Mouse (Mus musculus): ENCODE measurements around the gene Cep131. TPM values are rescaled to one million over a fixed set of nuclear protein-coding genes. Genes with fewer than 3 reads are reported as not detected.

Gene Cep131
- polyA plus RNA-seq, 1 experiment from 2014 or later, result 11.6 TPM

DNA sequence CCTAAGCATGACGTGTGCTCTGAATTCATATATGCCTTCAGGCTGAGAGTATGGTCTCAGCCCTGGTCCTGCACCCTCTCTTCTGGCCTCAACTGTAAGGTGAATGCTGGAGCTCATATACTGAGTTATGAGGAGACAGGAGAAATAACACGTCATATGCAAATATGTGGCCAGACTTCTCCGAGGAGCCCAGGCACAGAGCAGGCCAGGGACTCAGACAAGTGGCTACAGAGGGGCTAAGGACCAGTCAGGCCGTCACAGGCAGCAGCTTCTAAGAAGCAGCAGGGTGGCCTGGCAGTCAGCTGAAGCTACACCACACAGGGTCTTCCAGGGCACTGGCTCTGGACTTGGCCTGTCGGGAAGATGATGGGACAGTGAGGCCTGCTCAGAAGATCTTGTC is 23.3 kb downstream of the Cep131 start:
- 90% methylated on average over 5 of the region's 5 CpGs for WGBS
- Histone ChIP-seq H3K27me3 (ENCODE audit: control insufficient read depth, insufficient read depth, low read length) (no peaks in the 10 kb centered on the region), H3K9ac (ENCODE audit: low read length) (no peak overlapping the region), H3K4me1 (ENCODE audit: control insufficient read depth in 2 of 2, insufficient read depth in 2 of 2, low read length in 2 of 2) (peaks cover 5 to 6% of the 10 kb centered on the region in 2 experiments; a peak in 1 of 4 replicates), H3K4me2 (ENCODE audit: low read length) (no peak overlapping the region), H3K36me3 (ENCODE audit: control insufficient read depth, insufficient read depth, low read length) (peaks cover 35% of the 10 kb centered on the region), H3K27ac (replicated peaks in 1 of 2; ENCODE audit: control insufficient read depth in 1 of 2, insufficient read depth in 1 of 2, low read depth in 2 of 2, low read length in 2 of 2) (no peak overlapping the region), H3K4me3 (ENCODE audit: control insufficient read depth in 1 of 2, insufficient read depth in 1 of 2, low read depth in 1 of 2, low read length in 2 of 2) (no peak overlapping the region), H3K9me3 (ENCODE audit: control insufficient read depth, low read length) (no peaks in the 10 kb centered on the region)
- no peak for ATAC-seq (ENCODE audit: insufficient number of reproducible peaks, insufficient read depth, low FRiP score, low read depth)

DNA sequence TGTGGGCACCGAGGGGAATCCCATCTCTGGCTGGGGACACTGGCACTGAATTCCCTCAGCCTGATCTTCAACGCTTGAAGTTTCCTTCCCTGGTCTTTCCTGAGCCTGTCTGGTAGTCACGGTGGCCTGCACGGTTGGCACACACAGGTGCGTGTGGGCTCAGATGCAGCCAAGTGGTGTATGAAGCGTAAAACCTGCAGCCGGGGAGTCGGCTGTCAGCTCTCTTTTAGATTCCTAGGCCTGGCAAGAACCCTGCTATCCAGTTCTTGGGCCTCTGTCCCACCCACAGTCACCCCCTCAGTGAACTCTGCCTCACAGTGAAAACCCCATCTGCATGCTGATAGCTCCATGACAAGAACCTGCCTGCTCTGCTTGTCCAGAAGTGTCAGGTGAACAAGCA is 26.0 kb downstream of the Cep131 start:
- H3K27ac ChIP-seq (replicated peaks in 1 of 2; ENCODE audit: control insufficient read depth in 1 of 2, insufficient read depth in 1 of 2, low read depth in 2 of 2, low read length in 2 of 2), result no peak overlapping the region
- no peak overlapping the region for H3K9ac ChIP-seq (ENCODE audit: low read length)
- no peak overlapping the region for H3K4me2 ChIP-seq (ENCODE audit: low read length)
- H3K9me3 ChIP-seq (ENCODE audit: control insufficient read depth, low read length), result no peaks in the 10 kb centered on the region
- H3K36me3 ChIP-seq (ENCODE audit: control insufficient read depth, insufficient read depth, low read length), result peaks cover 20% of the 10 kb centered on the region
- no peak overlapping the region for H3K4me3 ChIP-seq (ENCODE audit: control insufficient read depth in 1 of 2, insufficient read depth in 1 of 2, low read depth in 1 of 2, low read length in 2 of 2)
- ATAC-seq (ENCODE audit: insufficient number of reproducible peaks, insufficient read depth, low FRiP score, low read depth), result no peak
- H3K4me1 ChIP-seq (ENCODE audit: control insufficient read depth in 2 of 2, insufficient read depth in 2 of 2, low read length in 2 of 2), result peaks cover 2 to 5% of the 10 kb centered on the region in 2 experiments; a peak in 2 of 4 replicates
- no peaks in the 10 kb centered on the region for H3K27me3 ChIP-seq (ENCODE audit: control insufficient read depth, insufficient read depth, low read length)
- 83% methylated on average over 8 of the region's 8 CpGs for WGBS

DNA sequence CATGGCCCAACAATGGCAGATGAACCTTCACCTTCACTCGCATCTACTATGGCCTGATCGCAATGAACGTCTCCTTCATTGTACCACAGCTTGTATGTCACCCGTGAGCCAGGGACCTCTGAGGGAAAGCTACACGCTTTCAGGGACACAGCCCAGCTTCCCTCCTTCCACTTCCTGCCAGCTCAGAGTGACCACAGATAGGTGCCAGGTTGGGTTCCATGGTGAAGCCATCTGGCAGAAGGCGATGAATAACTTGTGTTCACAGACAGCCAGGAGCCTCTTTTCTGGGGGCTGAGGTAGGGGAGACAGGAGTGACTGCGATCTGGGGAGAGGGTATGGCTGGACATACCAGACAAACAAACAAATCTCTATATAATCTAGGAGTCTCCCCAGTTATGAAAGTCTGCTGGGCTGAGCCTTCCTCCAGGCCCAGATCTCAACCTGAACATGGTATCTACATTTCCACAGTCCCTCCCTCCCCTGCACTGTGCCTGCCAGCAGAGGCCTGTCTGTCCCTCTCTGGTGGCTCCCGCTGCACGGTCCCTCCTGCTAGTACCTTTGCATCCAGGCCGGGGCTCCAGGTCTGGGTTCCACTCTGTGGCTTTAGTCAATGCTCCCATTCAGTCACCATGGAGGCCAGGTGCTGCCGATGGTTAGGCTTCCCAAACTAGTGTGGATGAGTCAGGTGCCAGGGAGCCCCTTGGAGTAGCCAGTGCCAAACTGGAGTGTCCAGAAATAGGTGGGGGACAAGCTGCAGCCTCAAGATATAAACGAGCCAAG is 30.5 kb downstream of the Cep131 start:
- Histone ChIP-seq H3K27ac (replicated peaks in 1 of 2; ENCODE audit: control insufficient read depth in 1 of 2, insufficient read depth in 1 of 2, low read depth in 2 of 2, low read length in 2 of 2) (no peak overlapping the region), H3K27me3 (ENCODE audit: control insufficient read depth, insufficient read depth, low read length) (no peaks in the 10 kb centered on the region), H3K4me1 (ENCODE audit: control insufficient read depth in 2 of 2, insufficient read depth in 2 of 2, low read length in 2 of 2) (peaks cover 10 to 19% of the 10 kb centered on the region in 2 experiments), H3K36me3 (ENCODE audit: control insufficient read depth, insufficient read depth, low read length) (no peaks in the 10 kb centered on the region), H3K9me3 (ENCODE audit: control insufficient read depth, low read length) (no peaks in the 10 kb centered on the region), H3K4me3 (ENCODE audit: control insufficient read depth in 1 of 2, insufficient read depth in 1 of 2, low read depth in 1 of 2, low read length in 2 of 2) (no peak overlapping the region), H3K4me2 (ENCODE audit: low read length) (no peak overlapping the region), H3K9ac (ENCODE audit: low read length) (no peak overlapping the region)
- no peak for ATAC-seq (ENCODE audit: insufficient number of reproducible peaks, insufficient read depth, low FRiP score, low read depth)
- WGBS, result 80% methylated on average over 12 of the region's 12 CpGs

DNA sequence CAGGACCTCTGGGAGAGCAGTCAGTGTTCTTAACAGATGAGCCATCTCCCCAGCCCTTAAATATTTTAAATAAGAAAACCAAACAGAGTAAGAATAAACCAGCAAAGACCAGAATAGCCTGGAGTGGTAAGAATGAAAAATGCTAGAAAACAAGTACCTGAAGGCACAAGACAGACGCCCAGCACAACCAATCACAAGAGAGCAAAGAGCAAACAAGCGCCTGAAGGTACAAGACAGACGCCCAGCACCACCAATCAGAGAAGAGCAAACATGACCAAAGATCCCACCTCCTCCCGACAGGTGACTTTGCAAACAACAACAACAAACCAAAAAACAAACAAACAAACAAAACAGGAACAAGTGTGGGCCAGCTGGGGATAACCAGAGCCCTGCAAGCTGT is 32.8 kb downstream of the Cep131 start:
- 88% methylated on average over 4 of the region's 4 CpGs for WGBS
- H3K9me3 ChIP-seq (ENCODE audit: control insufficient read depth, low read length), result no peaks in the 10 kb centered on the region

DNA sequence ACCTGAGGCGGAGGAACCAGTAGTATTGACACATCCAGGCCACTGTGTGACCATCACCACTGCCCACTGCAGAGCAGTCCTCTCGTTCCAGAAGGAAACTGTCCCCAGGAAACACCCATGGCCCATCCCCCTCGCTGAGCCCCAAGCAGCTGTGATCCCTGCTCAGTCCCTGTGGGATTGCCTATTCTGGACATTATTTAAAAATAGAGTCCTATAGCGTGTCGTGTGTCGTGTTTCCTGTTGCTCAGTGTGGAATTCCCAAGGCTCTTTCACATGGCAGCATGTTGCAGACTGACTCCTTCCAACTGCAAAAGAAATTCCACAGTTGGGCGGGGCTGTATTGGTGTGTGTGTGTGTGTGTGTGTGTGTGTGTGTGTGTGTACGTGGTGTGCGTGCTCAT is 34.4 kb downstream of the Cep131 start:
- peaks cover 20% of the 10 kb centered on the region for H3K27me3 ChIP-seq (ENCODE audit: control insufficient read depth, insufficient read depth, low read length)
- H3K4me3 ChIP-seq (ENCODE audit: control insufficient read depth in 1 of 2, insufficient read depth in 1 of 2, low read depth in 1 of 2, low read length in 2 of 2), result no peak overlapping the region
- no peak for ATAC-seq (ENCODE audit: insufficient number of reproducible peaks, insufficient read depth, low FRiP score, low read depth)
- no peak overlapping the region for H3K27ac ChIP-seq (replicated peaks in 1 of 2; ENCODE audit: control insufficient read depth in 1 of 2, insufficient read depth in 1 of 2, low read depth in 2 of 2, low read length in 2 of 2)
- no peak overlapping the region for H3K4me2 ChIP-seq (ENCODE audit: low read length)
- WGBS, result 47% methylated on average over 9 of the region's 9 CpGs
- H3K36me3 ChIP-seq (ENCODE audit: control insufficient read depth, insufficient read depth, low read length), result no peaks in the 10 kb centered on the region
- no peaks in the 10 kb centered on the region for H3K9me3 ChIP-seq (ENCODE audit: control insufficient read depth, low read length)
- H3K4me1 ChIP-seq (ENCODE audit: control insufficient read depth in 2 of 2, insufficient read depth in 2 of 2, low read length in 2 of 2), result peaks cover 19 to 27% of the 10 kb centered on the region in 2 experiments
- H3K9ac ChIP-seq (ENCODE audit: low read length), result peak overlapping the region; percentile 27; the same call in 1 of the 2 replicates

More for the DNA sequence above, 32.8 kb downstream of the Cep131 start:
- H3K4me3 ChIP-seq (ENCODE audit: control insufficient read depth in 1 of 2, insufficient read depth in 1 of 2, low read depth in 1 of 2, low read length in 2 of 2), result no peak overlapping the region
- H3K4me2 ChIP-seq (ENCODE audit: low read length), result no peak overlapping the region
- H3K27ac ChIP-seq (replicated peaks in 1 of 2; ENCODE audit: control insufficient read depth in 1 of 2, insufficient read depth in 1 of 2, low read depth in 2 of 2, low read length in 2 of 2), result no peak overlapping the region
- H3K27me3 ChIP-seq (ENCODE audit: control insufficient read depth, insufficient read depth, low read length), result peaks cover 4% of the 10 kb centered on the region
- no peak for ATAC-seq (ENCODE audit: insufficient number of reproducible peaks, insufficient read depth, low FRiP score, low read depth)
- no peaks in the 10 kb centered on the region for H3K36me3 ChIP-seq (ENCODE audit: control insufficient read depth, insufficient read depth, low read length)
- no peak overlapping the region for H3K9ac ChIP-seq (ENCODE audit: low read length)
- peaks cover 13 to 20% of the 10 kb centered on the region in 2 experiments for H3K4me1 ChIP-seq (ENCODE audit: control insufficient read depth in 2 of 2, insufficient read depth in 2 of 2, low read length in 2 of 2)

DNA sequence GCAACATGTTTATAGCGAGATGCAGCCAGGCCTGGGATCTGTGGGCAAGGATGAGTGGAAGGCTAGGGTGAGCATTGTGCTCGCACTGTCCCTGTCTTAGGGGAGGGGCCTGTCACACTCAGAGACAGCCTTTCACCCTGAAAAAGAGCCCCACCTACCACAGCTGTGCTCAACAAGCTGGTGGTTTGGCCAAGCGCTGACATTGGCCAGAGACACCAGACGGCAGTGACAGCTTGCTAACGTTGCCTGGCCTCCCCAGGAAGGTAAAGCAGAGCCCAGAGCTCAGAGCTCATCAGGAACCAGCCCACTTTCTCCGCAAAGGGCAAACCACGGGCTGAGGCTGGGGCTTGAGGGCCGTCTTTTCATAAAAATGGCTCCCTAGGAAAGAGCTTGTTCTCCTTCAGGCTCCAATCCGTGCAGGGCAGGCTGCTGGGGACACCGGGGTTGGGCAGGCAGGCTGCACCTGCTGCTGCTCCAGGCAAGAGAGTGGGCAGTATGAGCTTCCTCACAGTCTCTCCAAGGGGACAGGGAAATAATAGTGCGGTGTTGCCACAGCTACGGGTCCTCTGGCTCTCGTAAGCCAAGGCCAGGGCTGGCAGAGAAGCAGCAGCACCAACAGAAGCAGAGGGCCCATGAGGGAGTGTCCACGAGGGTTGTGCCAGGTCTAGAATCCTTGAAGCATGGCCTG is 35.4 kb downstream of the Cep131 start:
- peak overlapping the region; percentile 27; the same call in 1 of the 2 replicates for H3K9ac ChIP-seq (ENCODE audit: low read length)
- no peaks in the 10 kb centered on the region for H3K9me3 ChIP-seq (ENCODE audit: control insufficient read depth, low read length)
- H3K36me3 ChIP-seq (ENCODE audit: control insufficient read depth, insufficient read depth, low read length), result no peaks in the 10 kb centered on the region
- 36% methylated on average over 14 of the region's 14 CpGs for WGBS
- H3K27ac ChIP-seq (replicated peaks in 1 of 2; ENCODE audit: control insufficient read depth in 1 of 2, insufficient read depth in 1 of 2, low read depth in 2 of 2, low read length in 2 of 2), result 0 out of 4 replicates have a peak overlapping the region, but pooled peaks of 1 of the 2 experiments have one; percentile 4
- H3K4me2 ChIP-seq (ENCODE audit: low read length), result no peak overlapping the region
- no peak overlapping the region for H3K4me3 ChIP-seq (ENCODE audit: control insufficient read depth in 1 of 2, insufficient read depth in 1 of 2, low read depth in 1 of 2, low read length in 2 of 2)
- peaks cover 30% of the 10 kb centered on the region for H3K27me3 ChIP-seq (ENCODE audit: control insufficient read depth, insufficient read depth, low read length)
- peaks cover 19 to 32% of the 10 kb centered on the region in 2 experiments for H3K4me1 ChIP-seq (ENCODE audit: control insufficient read depth in 2 of 2, insufficient read depth in 2 of 2, low read length in 2 of 2)
- ATAC-seq (ENCODE audit: insufficient number of reproducible peaks, insufficient read depth, low FRiP score, low read depth), result 0 out of 2 replicates have a peak, but pooled peaks have one; percentile 36

DNA sequence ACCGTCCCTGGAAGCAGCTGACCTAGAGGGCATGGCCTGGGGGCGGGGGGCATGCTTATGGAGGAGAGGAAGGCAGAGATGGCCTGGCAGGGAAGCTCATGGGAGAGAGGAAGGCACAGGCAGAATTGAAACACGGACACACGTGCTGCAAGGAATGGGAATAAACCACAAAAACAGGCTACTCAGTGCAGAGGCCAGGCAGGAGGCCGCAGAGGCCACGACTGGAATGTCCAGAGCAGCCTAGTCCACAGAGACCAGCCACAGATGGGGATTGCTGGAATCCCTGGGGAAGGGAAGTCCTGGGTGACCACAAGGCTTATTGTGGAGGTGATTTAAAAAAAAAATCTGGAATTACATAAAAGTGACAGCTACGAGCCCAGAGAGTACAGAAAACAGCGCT is 37.6 kb downstream of the Cep131 start:
- Histone ChIP-seq H3K36me3 (ENCODE audit: control insufficient read depth, insufficient read depth, low read length) (no peaks in the 10 kb centered on the region), H3K4me3 (ENCODE audit: control insufficient read depth in 1 of 2, insufficient read depth in 1 of 2, low read depth in 1 of 2, low read length in 2 of 2) (no peak overlapping the region), H3K27ac (replicated peaks in 1 of 2; ENCODE audit: control insufficient read depth in 1 of 2, insufficient read depth in 1 of 2, low read depth in 2 of 2, low read length in 2 of 2) (no peak overlapping the region), H3K4me1 (ENCODE audit: control insufficient read depth in 2 of 2, insufficient read depth in 2 of 2, low read length in 2 of 2) (peaks cover 19 to 32% of the 10 kb centered on the region in 2 experiments), H3K27me3 (ENCODE audit: control insufficient read depth, insufficient read depth, low read length) (peaks cover 42% of the 10 kb centered on the region), H3K4me2 (ENCODE audit: low read length) (no peak overlapping the region), H3K9ac (ENCODE audit: low read length) (no peak overlapping the region), H3K9me3 (ENCODE audit: control insufficient read depth, low read length) (no peaks in the 10 kb centered on the region)
- WGBS, result 87% methylated on average over 8 of the region's 8 CpGs
- no peak for ATAC-seq (ENCODE audit: insufficient number of reproducible peaks, insufficient read depth, low FRiP score, low read depth)
